Mouse (Mus musculus): Measurements from ENCODE around the gene Klk10. TPM values are rescaled to one million over a fixed set of nuclear protein-coding genes. Genes with fewer than 3 reads are reported as not detected.

Gene Klk10
- 0.17 and 0.20 TPM in 2 replicates for polyA plus RNA-seq (2014; fragmentation: Nextera tagmentation; extraction: Ambion mirVana)

DNA sequence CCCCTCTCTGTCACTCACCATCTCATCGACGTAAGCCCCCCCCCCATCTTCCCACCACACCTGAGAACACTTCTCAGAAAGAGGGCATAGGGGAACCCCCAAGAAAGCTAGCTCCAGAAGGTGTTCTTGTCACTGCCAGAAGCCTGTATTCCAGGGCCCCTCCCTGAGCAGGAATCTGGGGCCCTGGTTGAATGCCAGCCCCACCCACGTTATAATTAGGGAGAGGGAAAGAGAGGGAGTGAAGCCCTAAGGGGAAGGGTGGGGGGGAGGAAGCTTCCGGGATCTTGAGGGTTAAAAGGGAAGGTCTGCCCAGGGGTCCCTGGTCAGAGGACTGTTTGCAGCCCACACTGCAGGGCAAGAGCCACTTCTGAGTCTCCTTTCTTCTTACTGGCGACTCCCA, at the start of gene Klk10:
TSS of gene Klk10 (plus strand) at position 290 of the 400 bp plus-strand sequence.
- ATAC-seq (replicated peaks; ENCODE audit: low FRiP score) (no peak), DNase-seq (ENCODE audit: low spot score) (no peak)
- 0 out of 2 replicates have a peak, but pooled peaks cover 2% of the 10 kb centered on the region for H3K4me1 ChIP-seq (replicated peaks; ENCODE audit: control insufficient read depth, insufficient read depth, low read length)
- WGBS = 46% methylated on average over 5 of the region's 5 CpGs
- H3K4me3 ChIP-seq (ENCODE audit: low read depth, low read length) = no peak within 1 kb of the TSS
- no peaks in the 10 kb centered on the region for H3K36me3 ChIP-seq (ENCODE audit: control insufficient read depth, insufficient read depth, low read length)
- H3K4me2 ChIP-seq (ENCODE audit: low read depth, low read length, severe bottlenecking) = no peak within 1 kb of the TSS
- no peak within 1 kb of the TSS for H3K9ac ChIP-seq (ENCODE audit: low read length)
- H3K9me3 ChIP-seq (ENCODE audit: control insufficient read depth, low read length) = no peaks in the 10 kb centered on the region
- H3K27me3 ChIP-seq (ENCODE audit: control insufficient read depth, insufficient read depth, low read length) = no peaks in the 10 kb centered on the region; the same call in 1 of the 2 replicates
- H3K27ac ChIP-seq (ENCODE audit: low read depth, low read length) = no peak within 1 kb of the TSS

- H3K9ac ChIP-seq (ENCODE audit: low read length) = no peak overlapping the region
- DNase-seq (ENCODE audit: low spot score) (no peak), ATAC-seq (replicated peaks; ENCODE audit: low FRiP score) (no peak)
- H3K36me3 ChIP-seq (ENCODE audit: control insufficient read depth, insufficient read depth, low read length) = no peaks in the 10 kb centered on the region
- H3K27ac ChIP-seq (ENCODE audit: low read depth, low read length) = no peak overlapping the region
- 61% methylated on average over 1 of the region's 1 CpGs for WGBS
- H3K4me2 ChIP-seq (ENCODE audit: low read depth, low read length, severe bottlenecking) = no peak overlapping the region
- no peaks in the 10 kb centered on the region for H3K4me1 ChIP-seq (replicated peaks; ENCODE audit: control insufficient read depth, insufficient read depth, low read length)
- no peaks in the 10 kb centered on the region for H3K9me3 ChIP-seq (ENCODE audit: control insufficient read depth, low read length)
- H3K27me3 ChIP-seq (ENCODE audit: control insufficient read depth, insufficient read depth, low read length) = no peaks in the 10 kb centered on the region
- no peak overlapping the region for H3K4me3 ChIP-seq (ENCODE audit: low read depth, low read length)
Measured at GRCm38 (mm10) chr7:43747788-43748187, 33.0 kb upstream of the Klk10 start.

DNA sequence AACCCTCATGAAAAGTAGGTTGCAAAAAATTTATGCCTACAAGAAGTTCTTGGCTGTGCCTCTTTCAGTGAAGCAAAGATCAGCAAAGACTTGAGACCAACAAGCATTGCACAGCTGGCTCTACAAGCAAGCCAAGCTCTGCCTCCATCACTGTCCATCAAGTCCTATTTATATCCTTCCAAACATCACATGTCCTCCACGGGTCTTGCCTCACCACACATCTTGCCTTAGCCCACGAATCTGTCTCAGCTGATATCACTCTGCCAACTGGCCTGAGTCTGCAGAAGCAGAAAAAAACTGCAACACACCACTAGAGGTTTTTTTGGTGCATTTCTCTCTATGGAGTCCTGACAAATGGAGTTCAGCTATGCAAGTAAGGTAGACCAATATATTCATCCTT, 28.0 kb upstream of the Klk10 start:
- no peak overlapping the region for H3K4me2 ChIP-seq (ENCODE audit: low read depth, low read length, severe bottlenecking)
- H3K4me3 ChIP-seq (ENCODE audit: low read depth, low read length) = no peak overlapping the region
- no peak overlapping the region for H3K27ac ChIP-seq (ENCODE audit: low read depth, low read length)
- H3K4me1 ChIP-seq (replicated peaks; ENCODE audit: control insufficient read depth, insufficient read depth, low read length) = no peaks in the 10 kb centered on the region
- H3K27me3 ChIP-seq (ENCODE audit: control insufficient read depth, insufficient read depth, low read length) = no peaks in the 10 kb centered on the region
- DNase-seq (ENCODE audit: low spot score) (no peak), ATAC-seq (replicated peaks; ENCODE audit: low FRiP score) (no peak)
- H3K9ac ChIP-seq (ENCODE audit: low read length) = no peak overlapping the region
- H3K9me3 ChIP-seq (ENCODE audit: control insufficient read depth, low read length) = no peaks in the 10 kb centered on the region
- H3K36me3 ChIP-seq (ENCODE audit: control insufficient read depth, insufficient read depth, low read length) = no peaks in the 10 kb centered on the region
- 68% methylated on average over 2 of the region's 2 CpGs for WGBS

- no peak overlapping the region for H3K9ac ChIP-seq (ENCODE audit: low read length)
- no peak overlapping the region for H3K27ac ChIP-seq (ENCODE audit: low read depth, low read length)
- H3K4me3 ChIP-seq (ENCODE audit: low read depth, low read length) = no peak overlapping the region
- no peak for ATAC-seq (replicated peaks; ENCODE audit: low FRiP score)
- DNase-seq (ENCODE audit: low spot score) = no peak
- H3K9me3 ChIP-seq (ENCODE audit: control insufficient read depth, low read length) = no peaks in the 10 kb centered on the region
- no peaks in the 10 kb centered on the region for H3K4me1 ChIP-seq (replicated peaks; ENCODE audit: control insufficient read depth, insufficient read depth, low read length)
- H3K36me3 ChIP-seq (ENCODE audit: control insufficient read depth, insufficient read depth, low read length) = no peaks in the 10 kb centered on the region
- WGBS = 49% methylated on average over 8 of the region's 8 CpGs
- no peaks in the 10 kb centered on the region for H3K27me3 ChIP-seq (ENCODE audit: control insufficient read depth, insufficient read depth, low read length)
- no peak overlapping the region for H3K4me2 ChIP-seq (ENCODE audit: low read depth, low read length, severe bottlenecking)
Measured at GRCm38 (mm10) chr7:43766484-43766883, 14.4 kb upstream of the Klk10 start.

DNA sequence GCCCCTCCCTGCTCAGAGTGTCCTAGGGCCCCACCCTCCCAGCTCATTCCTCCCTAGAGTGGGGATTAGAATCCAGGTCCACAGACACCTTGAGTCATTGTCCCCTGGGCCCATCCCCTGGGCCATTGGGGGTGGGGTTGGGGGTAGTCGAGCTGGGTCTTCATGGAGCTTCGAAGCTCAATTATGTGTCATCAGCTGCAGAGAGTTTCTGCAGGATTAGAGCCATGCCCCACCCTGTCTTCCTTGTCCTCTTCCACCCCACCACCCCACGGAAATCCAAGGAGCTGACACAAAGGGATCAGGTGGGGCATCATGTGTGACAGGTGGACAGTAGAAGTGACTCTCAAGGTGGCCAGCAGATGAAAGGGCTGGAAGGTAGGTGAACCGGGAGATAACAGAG, 12.2 kb upstream of the Klk10 start, which contains the start of gene Klk12:
TSS of gene Klk12 (plus strand) at position 301 of the 400 bp plus-strand sequence.
- ATAC-seq (replicated peaks; ENCODE audit: low FRiP score) = no peak
- Histone ChIP-seq H3K4me2 (ENCODE audit: low read depth, low read length, severe bottlenecking) (no peak within 1 kb of the TSS), H3K9me3 (ENCODE audit: control insufficient read depth, low read length) (no peaks in the 10 kb centered on the region), H3K27me3 (ENCODE audit: control insufficient read depth, insufficient read depth, low read length) (no peaks in the 10 kb centered on the region), H3K4me1 (replicated peaks; ENCODE audit: control insufficient read depth, insufficient read depth, low read length) (no peaks in the 10 kb centered on the region), H3K9ac (ENCODE audit: low read length) (no peak within 1 kb of the TSS), H3K4me3 (ENCODE audit: low read depth, low read length) (no peak within 1 kb of the TSS), H3K27ac (ENCODE audit: low read depth, low read length) (no peak within 1 kb of the TSS), H3K36me3 (ENCODE audit: control insufficient read depth, insufficient read depth, low read length) (no peaks in the 10 kb centered on the region)
- 81% methylated on average over 4 of the region's 4 CpGs for WGBS
- DNase-seq (ENCODE audit: low spot score) = no peak

DNA sequence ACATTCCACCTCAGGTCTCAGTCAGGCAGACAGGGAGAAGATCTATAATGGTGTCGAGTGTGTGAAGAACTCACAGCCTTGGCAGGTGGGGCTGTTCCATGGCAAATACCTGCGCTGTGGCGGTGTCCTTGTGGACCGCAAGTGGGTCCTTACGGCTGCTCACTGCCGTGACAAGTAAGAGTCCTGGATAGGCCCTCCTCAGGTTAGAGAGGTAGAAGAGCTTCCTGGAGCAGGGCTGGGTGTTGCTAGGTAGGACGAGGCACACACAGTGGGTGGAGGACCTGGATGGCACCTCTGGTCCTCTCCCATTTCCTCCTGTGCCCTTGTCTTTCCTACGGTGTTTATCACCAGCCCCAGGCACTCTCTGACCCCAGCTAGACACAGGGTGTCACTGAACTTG, 11.2 kb upstream of the Klk10 start:
- no peaks in the 10 kb centered on the region for H3K9me3 ChIP-seq (ENCODE audit: control insufficient read depth, low read length)
- H3K36me3 ChIP-seq (ENCODE audit: control insufficient read depth, insufficient read depth, low read length) = no peaks in the 10 kb centered on the region
- H3K27ac ChIP-seq (ENCODE audit: low read depth, low read length) = no peak overlapping the region
- H3K4me3 ChIP-seq (ENCODE audit: low read depth, low read length) = no peak overlapping the region
- DNase-seq (ENCODE audit: low spot score) = no peak
- no peak overlapping the region for H3K9ac ChIP-seq (ENCODE audit: low read length)
- no peak overlapping the region for H3K4me2 ChIP-seq (ENCODE audit: low read depth, low read length, severe bottlenecking)
- 93% methylated on average over 8 of the region's 8 CpGs for WGBS
- H3K27me3 ChIP-seq (ENCODE audit: control insufficient read depth, insufficient read depth, low read length) = no peaks in the 10 kb centered on the region
- no peaks in the 10 kb centered on the region for H3K4me1 ChIP-seq (replicated peaks; ENCODE audit: control insufficient read depth, insufficient read depth, low read length)
- no peak for ATAC-seq (replicated peaks; ENCODE audit: low FRiP score)

DNA sequence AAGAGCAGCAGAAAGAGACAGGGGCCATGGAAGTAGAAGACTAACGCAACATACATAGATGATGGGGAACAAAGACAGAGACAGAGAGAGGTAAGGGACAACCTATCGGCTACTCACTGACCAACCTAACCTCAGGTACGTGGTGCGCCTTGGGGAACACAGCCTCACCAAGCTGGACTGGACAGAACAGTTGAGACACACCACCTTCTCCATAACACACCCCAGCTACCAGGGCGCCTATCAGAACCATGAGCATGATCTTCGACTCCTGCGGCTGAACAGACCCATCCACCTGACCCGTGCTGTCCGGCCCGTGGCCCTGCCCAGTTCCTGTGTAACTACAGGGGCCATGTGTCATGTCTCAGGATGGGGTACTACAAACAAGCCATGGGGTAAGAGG, 10.1 kb upstream of the Klk10 start:
- no peak overlapping the region for H3K27ac ChIP-seq (ENCODE audit: low read depth, low read length)
- H3K36me3 ChIP-seq (ENCODE audit: control insufficient read depth, insufficient read depth, low read length) = no peaks in the 10 kb centered on the region
- no peak overlapping the region for H3K4me2 ChIP-seq (ENCODE audit: low read depth, low read length, severe bottlenecking)
- H3K4me3 ChIP-seq (ENCODE audit: low read depth, low read length) = no peak overlapping the region
- no peaks in the 10 kb centered on the region for H3K4me1 ChIP-seq (replicated peaks; ENCODE audit: control insufficient read depth, insufficient read depth, low read length)
- no peak for DNase-seq (ENCODE audit: low spot score)
- 94% methylated on average over 10 of the region's 10 CpGs for WGBS
- no peaks in the 10 kb centered on the region for H3K9me3 ChIP-seq (ENCODE audit: control insufficient read depth, low read length)
- ATAC-seq (replicated peaks; ENCODE audit: low FRiP score) = no peak
- H3K27me3 ChIP-seq (ENCODE audit: control insufficient read depth, insufficient read depth, low read length) = no peaks in the 10 kb centered on the region
- no peak overlapping the region for H3K9ac ChIP-seq (ENCODE audit: low read length)

DNA sequence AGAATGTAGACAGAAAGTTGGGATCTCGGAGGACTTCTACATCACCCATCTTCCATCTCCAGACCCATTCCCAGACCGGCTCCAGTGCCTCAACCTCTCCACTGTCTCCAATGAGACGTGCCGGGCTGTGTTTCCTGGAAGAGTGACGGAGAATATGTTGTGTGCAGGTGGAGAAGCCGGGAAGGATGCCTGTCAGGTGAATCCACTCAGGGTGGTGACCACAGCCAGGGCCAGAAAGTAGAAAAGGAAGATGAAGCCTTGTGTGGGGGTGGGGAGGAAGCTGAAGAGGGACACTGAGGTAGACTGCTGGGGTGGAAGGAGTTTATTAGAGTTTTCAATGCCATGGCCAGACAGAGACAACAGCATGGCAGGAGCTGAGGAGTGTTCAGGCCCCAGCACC, 8.9 kb upstream of the Klk10 start:
- DNase-seq (ENCODE audit: low spot score) (no peak), ATAC-seq (replicated peaks; ENCODE audit: low FRiP score) (no peak)
- over 99% methylated on average over 6 of the region's 6 CpGs for WGBS
- H3K9ac ChIP-seq (ENCODE audit: low read length) = no peak overlapping the region
- H3K36me3 ChIP-seq (ENCODE audit: control insufficient read depth, insufficient read depth, low read length) = no peaks in the 10 kb centered on the region
- H3K27me3 ChIP-seq (ENCODE audit: control insufficient read depth, insufficient read depth, low read length) = no peaks in the 10 kb centered on the region
- no peaks in the 10 kb centered on the region for H3K4me1 ChIP-seq (replicated peaks; ENCODE audit: control insufficient read depth, insufficient read depth, low read length)
- H3K4me2 ChIP-seq (ENCODE audit: low read depth, low read length, severe bottlenecking) = no peak overlapping the region
- no peak overlapping the region for H3K27ac ChIP-seq (ENCODE audit: low read depth, low read length)
- H3K4me3 ChIP-seq (ENCODE audit: low read depth, low read length) = no peak overlapping the region
- H3K9me3 ChIP-seq (ENCODE audit: control insufficient read depth, low read length) = no peaks in the 10 kb centered on the region

GRCm38 (mm10) chr7:43772901-43773300, 7.9 kb upstream of the Klk10 start:
- WGBS = 87% methylated on average over 3 of the region's 3 CpGs
- Histone ChIP-seq H3K27ac (ENCODE audit: low read depth, low read length) (no peak overlapping the region), H3K4me1 (replicated peaks; ENCODE audit: control insufficient read depth, insufficient read depth, low read length) (no peaks in the 10 kb centered on the region), H3K9me3 (ENCODE audit: control insufficient read depth, low read length) (no peaks in the 10 kb centered on the region), H3K4me2 (ENCODE audit: low read depth, low read length, severe bottlenecking) (no peak overlapping the region), H3K36me3 (ENCODE audit: control insufficient read depth, insufficient read depth, low read length) (no peaks in the 10 kb centered on the region), H3K27me3 (ENCODE audit: control insufficient read depth, insufficient read depth, low read length) (no peaks in the 10 kb centered on the region), H3K4me3 (ENCODE audit: low read depth, low read length) (no peak overlapping the region), H3K9ac (ENCODE audit: low read length) (no peak overlapping the region)
- DNase-seq (ENCODE audit: low spot score) (no peak), ATAC-seq (replicated peaks; ENCODE audit: low FRiP score) (no peak)

All from forebrain, embryonic 11.5 days (tissue).